Mouse (Mus musculus) testis, adult 2 months (tissue): ENCODE data around the gene Lyrm1. TPM values are rescaled to one million over a fixed set of nuclear protein-coding genes. Genes with fewer than 3 reads are reported as not detected.

Experiments used
- H3K27ac ChIP-seq: fragments of 200-500 bp; 2 replicates; pipeline ENCODE4 v1.5.1; 2012; ENCODE audit warnings: low read depth, low read length; ENCODE audit not compliant: control insufficient read depth, insufficient read depth
- H3K27me3 ChIP-seq: fragments of 200-500 bp; 2 replicates; pipeline ENCODE4 v1.6.1; 2012; ENCODE audit warnings: mild to moderate bottlenecking, low read length, moderate library complexity; ENCODE audit not compliant: control insufficient read depth, insufficient read depth
- H3K36me3 ChIP-seq: fragments of 200-500 bp; 2 replicates; pipeline ENCODE4 v1.6.1; 2012; ENCODE audit warnings: mild to moderate bottlenecking, low read length; ENCODE audit not compliant: control insufficient read depth, insufficient read depth
- H3K4me1 ChIP-seq: fragments of 200-500 bp; 2 replicates; pipeline ENCODE4 v1.6.1; 2012; ENCODE audit warnings: low read length; ENCODE audit not compliant: control insufficient read depth, insufficient read depth
- H3K4me3 ChIP-seq: fragments of 200-500 bp; 2 replicates; pipeline ENCODE4 v1.5.1; 2012; ENCODE audit warnings: low read depth, mild to moderate bottlenecking, low read length, moderate library complexity, mixed read lengths; ENCODE audit not compliant: control insufficient read depth
- CTCF ChIP-seq: fragments of 200-500 bp; IDR thresholded peaks from 2 replicates; pipeline ENCODE4 v1.5.1; 2012; ENCODE audit warnings: low read depth, mild to moderate bottlenecking, inconsistent platforms, low read length, moderate library complexity; ENCODE audit not compliant: control insufficient read depth, insufficient read depth, insufficient replicate concordance
- POLR2A ChIP-seq: fragments of 200-500 bp; IDR thresholded peaks from 2 replicates; pipeline ENCODE4 v1.6.1; 2012; ENCODE audit warnings: low read depth, mild to moderate bottlenecking, inconsistent platforms, low read length, moderate library complexity; ENCODE audit not compliant: control insufficient read depth
- polyA plus RNA-seq: library from polyadenylated mRNA; depleted of rRNA; stranded (reverse); fragments of >200 nt; gene quantifications from 2 replicates; pipeline ENCODE4 v1.2.3, GENCODE M21; 2012

Gene Lyrm1
- polyA plus RNA-seq, 1 experiment = 31.4 TPM

DNA sequence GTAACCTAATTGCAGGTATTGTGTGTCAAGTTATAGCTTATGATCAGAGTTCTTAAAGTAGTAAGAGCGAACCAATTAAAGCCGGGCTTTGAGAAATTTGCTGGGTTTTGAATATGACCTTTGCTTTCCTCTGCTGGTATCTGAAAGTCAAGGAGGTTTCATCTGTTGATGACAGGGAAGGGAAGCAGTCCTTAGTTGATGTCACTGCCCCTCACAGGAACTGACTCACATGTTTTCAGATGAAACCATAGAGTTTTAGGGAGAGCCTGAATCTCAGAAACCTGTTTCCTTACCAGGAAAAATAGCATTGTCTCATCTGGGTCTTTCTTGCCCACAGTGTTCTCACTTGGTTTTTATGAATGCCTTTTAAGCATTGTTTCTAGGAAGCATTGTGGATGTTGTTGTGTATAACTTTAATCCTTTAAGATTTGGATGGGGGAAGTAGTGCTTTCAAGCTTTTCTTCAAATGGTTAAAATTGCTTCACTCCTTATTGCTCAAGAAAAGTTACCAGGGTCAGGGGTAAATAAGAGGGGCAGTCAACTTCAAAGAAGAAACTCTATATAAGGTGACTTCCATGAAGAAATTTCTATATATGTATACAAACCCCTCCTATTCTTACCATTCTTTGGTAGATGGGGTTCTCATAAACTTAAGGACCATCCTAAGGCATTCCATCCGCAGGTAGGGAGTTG is 11.0 kb downstream of the Lyrm1 start:
- H3K36me3 ChIP-seq = no peaks in the 10 kb centered on the region
- TF ChIP-seq CTCF = no peak
- no peak for TF ChIP-seq POLR2A
- no peak overlapping the region for H3K4me3 ChIP-seq
- H3K27me3 ChIP-seq = no peaks in the 10 kb centered on the region
- no peaks in the 10 kb centered on the region for H3K4me1 ChIP-seq
- no peak overlapping the region for H3K27ac ChIP-seq

DNA sequence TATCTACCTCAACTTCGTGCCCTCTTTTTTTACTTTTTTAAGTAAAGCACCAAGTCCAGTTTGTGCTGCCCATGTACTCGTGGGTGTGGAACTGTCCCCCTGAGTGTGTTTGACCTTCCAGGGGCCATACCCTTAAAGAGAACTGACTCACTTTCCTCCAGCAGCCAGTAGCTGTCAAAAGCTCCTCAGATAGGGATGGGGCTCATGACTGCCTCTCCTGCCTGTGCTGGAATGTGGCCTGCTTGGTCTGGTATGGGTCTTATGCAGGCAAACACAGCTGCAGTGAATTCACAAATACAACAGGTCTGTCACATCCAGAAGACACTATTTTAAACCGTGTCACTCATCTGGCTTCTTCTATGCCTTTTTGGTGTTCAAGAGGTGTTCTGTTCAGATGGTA is 16.1 kb downstream of the Lyrm1 start:
- H3K4me3 ChIP-seq = no peak overlapping the region
- no peaks in the 10 kb centered on the region for H3K27me3 ChIP-seq
- H3K4me1 ChIP-seq = no peaks in the 10 kb centered on the region
- no peak overlapping the region for H3K27ac ChIP-seq
- no peak for TF ChIP-seq CTCF
- no peak for TF ChIP-seq POLR2A
- H3K36me3 ChIP-seq = no peaks in the 10 kb centered on the region

DNA sequence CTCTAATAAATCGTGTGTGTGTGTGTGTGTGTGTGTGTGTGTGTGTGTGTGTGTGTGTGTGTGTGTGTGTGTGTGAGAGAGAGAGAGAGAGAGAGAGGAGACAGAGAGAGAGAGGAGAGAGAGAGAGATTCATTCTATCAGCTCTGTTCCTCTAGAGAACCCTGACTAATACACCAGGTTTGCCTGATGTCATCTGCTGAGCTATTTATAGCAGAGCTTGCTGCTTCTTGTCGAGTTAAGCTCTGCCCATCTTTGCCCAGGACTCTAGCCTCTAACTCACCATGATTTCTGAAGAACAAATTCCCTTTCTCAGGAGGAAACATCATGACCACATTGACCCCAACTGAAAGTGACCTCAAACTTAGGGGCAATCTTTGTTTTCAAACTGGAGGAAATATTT is 24.8 kb downstream of the Lyrm1 start:
- no peak overlapping the region for H3K27ac ChIP-seq

DNA sequence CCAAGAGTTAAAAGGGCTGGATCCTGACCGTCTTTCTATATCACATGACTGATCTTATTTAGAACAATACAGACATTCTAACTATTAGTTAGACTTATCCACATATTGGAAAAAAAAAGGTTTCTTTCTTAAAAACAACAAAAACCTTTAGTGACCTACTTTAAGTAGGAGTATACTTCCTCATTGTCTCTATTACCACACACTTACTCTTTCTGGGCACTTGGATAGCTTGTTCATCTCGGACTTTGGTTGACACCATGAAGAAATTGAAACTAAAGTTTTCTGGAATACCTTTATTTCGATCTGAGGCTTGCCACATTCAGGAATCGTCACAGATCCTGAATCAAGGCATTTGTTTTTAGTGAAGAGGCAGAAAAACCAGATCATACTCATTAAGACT is 25.4 kb downstream of the Lyrm1 start:
- H3K4me1 ChIP-seq = no peaks in the 10 kb centered on the region
- H3K4me3 ChIP-seq = no peak overlapping the region
- TF ChIP-seq POLR2A (no peak), CTCF (no peak)
- no peak overlapping the region for H3K27ac ChIP-seq
- H3K27me3 ChIP-seq = no peaks in the 10 kb centered on the region
- no peaks in the 10 kb centered on the region for H3K36me3 ChIP-seq

More for the DNA sequence above, 24.8 kb downstream of the Lyrm1 start:
- TF ChIP-seq CTCF (no peak), POLR2A (no peak)
- Histone ChIP-seq H3K4me3 (no peak overlapping the region), H3K4me1 (no peaks in the 10 kb centered on the region), H3K36me3 (no peaks in the 10 kb centered on the region), H3K27me3 (no peaks in the 10 kb centered on the region)

DNA sequence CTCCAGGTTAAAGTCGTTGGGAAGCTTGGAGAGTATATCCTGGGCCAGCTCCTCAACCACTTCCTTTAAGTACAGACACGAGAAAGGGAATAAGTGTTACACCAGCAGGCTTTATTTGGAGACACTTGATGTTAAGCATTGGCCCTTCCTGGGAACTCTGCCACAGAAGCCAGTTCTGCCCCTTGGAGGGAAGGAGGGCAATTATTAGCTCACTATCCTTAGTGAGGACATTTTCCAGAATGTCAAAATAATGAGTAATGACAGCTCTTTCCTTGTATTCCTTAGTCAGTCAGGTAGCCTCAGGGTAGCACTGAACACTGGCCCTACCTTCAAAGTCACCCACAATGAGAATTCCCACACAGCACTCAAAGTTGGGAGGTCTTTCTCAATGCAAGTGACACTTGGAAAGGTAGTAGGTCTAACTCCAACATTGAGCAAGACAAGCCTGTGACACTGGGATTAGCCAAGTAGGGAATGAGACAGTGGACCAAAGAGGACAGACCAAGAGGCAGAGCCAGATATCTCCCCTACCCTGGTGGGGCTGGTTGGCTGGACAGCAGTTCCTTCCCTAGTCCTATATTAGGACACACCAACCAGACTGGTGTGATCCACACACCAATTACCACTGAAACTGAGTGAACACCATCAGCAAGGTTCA is 33.3 kb downstream of the Lyrm1 start:
- H3K36me3 ChIP-seq = no peaks in the 10 kb centered on the region
- H3K4me3 ChIP-seq = no peak overlapping the region
- H3K4me1 ChIP-seq = no peaks in the 10 kb centered on the region
- no peaks in the 10 kb centered on the region for H3K27me3 ChIP-seq
- H3K27ac ChIP-seq = no peak overlapping the region
- no peak for TF ChIP-seq CTCF
- no peak for TF ChIP-seq POLR2A

DNA sequence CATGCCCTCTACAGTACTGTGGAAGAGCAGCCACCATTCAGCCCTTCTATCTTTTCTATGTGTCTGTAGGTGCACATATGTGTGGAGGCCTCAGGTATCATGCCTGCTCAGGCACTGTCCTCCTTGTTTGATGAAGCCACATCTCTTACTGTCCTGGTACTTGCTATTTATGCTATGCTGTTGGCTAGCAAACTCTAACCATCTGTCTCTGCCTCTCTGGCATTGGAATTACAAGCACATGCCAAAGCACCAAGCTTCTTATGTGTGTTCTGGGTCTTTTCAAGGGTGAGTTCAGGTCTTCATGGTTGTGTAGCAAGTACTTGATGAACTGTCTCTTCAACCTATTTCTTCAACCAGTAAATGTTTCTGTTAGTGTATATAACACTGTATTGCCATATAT is 40.7 kb downstream of the Lyrm1 start:
- H3K36me3 ChIP-seq = no peaks in the 10 kb centered on the region
- no peak for TF ChIP-seq CTCF
- no peak for TF ChIP-seq POLR2A
- H3K4me1 ChIP-seq = no peaks in the 10 kb centered on the region
- H3K27ac ChIP-seq = no peak overlapping the region
- no peak overlapping the region for H3K4me3 ChIP-seq
- H3K27me3 ChIP-seq = no peaks in the 10 kb centered on the region

DNA sequence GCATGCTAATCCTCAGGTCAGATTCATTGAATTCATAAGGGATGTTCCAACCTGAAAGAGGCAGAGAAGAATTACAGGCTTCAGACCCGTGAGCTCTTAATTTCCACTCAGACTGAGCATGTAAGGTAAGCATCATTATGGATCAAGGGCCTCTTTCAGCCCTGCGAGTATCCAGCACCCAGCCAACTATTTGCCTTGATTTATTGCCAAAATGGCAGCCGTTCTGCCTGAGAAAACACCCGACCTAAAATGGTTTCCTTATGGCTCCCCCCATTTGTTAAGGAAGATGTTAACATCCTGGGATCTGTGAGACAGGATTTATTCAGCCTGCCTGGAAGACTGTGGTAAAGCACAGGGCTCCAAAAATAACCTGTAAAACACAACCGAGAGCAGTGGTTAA is 41.4 kb downstream of the Lyrm1 start:
- no peaks in the 10 kb centered on the region for H3K36me3 ChIP-seq
- no peaks in the 10 kb centered on the region for H3K27me3 ChIP-seq
- no peak overlapping the region for H3K27ac ChIP-seq
- H3K4me3 ChIP-seq = no peak overlapping the region
- H3K4me1 ChIP-seq = no peaks in the 10 kb centered on the region
- TF ChIP-seq CTCF = no peak
- no peak for TF ChIP-seq POLR2A

DNA sequence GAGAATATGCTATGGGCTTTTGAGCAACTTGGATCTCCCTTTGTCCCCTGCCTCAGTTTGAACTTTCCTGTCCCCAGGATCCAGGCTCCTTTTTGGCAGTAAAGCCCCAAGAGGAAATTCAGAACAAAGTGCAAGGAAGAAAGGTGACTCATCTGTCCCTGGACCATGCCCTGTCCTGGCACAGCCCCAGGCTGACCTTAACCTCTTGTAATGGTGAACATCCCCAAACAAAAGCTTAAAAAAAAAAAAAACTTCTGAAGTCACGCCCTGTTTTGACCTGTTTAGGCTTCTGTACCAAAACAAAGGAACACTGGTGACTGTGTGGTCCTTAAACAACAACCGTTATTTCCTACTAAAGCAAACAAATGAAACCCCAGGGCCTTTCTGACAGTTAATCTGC is 45.9 kb downstream of the Lyrm1 start:
- H3K27ac ChIP-seq = no peak overlapping the region
- no peak for TF ChIP-seq CTCF
- TF ChIP-seq POLR2A = no peak
- no peaks in the 10 kb centered on the region for H3K27me3 ChIP-seq
- H3K36me3 ChIP-seq = no peaks in the 10 kb centered on the region
- no peak overlapping the region for H3K4me3 ChIP-seq
- no peaks in the 10 kb centered on the region for H3K4me1 ChIP-seq
